Mouse (Mus musculus): ENCODE results near the gene Gm20532.

Gene Gm20532

GRCm38 (mm10) chr2:26627921-26628739 is 41.7 kb downstream of the Gm20532 start, which contains the start of gene Fam69b:
Fam69b (plus strand) TSS chr2:26628457.
- DNase-seq, result peak; percentile 96

- DNase-seq, result peak; percentile 59
Observed at GRCm38 (mm10) chr2:26628792-26629437, 42.5 kb downstream of the Gm20532 start.

DNA sequence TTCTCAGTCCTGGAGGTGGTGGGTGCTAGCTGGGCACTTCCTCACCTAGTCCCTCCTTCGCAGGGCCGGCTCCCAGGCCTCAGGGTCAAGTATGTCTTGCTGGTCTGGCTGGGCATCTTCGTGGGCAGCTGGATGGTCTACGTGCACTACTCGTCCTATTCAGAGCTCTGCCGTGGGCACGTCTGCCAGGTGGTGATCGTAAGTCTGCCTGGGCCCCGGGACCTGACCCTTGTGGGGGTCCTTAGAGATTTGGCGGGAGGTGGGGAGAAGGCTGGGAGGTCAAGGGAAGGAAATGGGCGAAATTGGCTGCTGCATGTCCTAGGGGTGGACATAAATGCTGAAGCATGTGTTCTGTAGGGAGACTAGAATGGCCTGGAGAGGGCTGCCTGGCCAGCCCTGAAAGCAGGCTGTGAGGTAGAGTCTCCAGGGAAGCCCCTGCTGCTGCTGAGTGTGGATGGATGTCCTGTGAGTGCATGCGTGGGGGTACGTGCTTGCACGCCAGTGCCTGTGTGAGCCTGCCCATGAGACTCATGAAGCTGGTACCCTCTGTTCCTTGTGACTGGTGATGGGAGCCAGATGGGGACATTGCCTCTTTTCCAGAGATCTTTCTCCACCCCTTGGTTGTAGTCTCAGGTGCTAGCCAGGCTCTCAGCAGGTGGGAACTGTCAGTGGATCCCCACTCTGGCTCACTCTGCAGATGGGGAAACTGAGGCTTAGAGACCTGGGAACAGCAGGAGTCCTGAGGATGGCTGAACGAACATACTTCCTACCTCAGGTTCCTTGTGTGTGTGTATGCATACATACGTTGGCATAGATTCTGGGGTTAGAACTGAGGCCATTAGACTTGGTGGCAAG is 46.3 kb downstream of the Gm20532 start:
- DNase-seq, result no peak

DNA sequence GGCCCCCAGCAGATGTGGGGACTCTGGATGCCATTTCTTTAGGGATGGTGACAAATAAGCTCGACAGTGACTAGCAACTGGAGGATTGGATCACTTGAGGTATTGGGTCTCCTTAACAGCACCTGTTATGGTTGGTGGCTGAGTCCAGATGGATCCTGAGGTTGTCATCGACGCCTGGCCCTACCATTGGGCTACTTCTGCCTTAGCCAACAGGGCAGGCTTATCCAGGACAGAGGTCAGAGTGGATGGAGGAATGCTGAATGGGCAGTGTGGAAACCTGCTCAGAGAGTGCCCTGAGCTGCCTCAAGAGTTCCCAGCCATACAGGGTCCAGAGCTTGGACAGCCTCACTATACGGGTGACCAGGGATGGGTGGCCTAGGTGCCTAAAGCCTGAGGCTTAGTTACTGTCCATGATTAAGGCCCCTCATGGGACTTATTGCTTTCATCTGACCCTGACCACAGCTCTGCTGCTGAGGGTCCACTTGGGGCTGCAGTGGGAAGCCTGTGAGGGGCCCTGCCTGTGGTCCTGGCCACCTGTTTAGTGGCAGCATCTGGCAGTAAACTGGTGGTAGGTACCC is 47.6 kb downstream of the Gm20532 start:
- DNase-seq, result no peak

DNA sequence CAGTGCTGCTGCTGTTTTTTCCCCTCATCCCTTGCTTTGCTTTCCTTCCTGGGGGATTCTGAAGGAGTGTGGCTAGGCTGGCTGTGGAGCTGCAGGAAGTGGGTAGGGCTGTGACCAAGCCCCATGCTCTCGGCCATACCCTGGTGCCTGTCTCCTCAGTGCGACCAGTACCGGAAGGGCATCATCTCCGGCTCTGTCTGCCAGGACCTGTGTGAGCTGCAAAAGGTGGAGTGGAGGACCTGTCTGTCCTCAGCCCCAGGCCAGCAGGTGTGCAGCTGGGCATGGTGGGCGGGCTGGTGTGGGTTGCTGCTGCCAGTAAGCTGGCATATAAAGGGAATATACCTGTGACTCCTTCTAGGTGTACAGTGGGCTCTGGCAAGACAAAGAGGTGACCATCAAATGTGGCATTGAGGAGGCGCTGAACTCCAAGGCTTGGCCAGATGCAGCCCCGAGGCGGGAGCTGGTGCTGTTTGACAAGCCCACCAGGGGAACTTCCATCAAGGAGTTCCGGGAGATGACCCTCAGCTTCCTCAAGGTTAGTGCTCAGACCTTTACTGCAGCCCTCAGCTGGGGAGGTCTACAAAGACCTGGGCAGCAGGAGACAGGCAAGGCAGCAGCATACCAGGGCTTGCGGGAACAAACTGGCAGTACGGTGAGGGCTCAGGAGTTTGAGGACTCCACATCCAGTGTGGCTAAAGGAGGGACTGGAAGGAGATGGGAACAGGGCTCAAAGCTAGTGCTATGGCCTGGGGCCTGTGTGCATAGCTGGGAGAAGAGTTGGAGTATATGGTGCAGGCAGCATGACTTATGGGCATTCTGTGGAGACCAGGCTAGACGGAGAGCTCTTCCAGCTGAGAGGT is 48.4 kb downstream of the Gm20532 start:
- peak; percentile 17 for DNase-seq

DNA sequence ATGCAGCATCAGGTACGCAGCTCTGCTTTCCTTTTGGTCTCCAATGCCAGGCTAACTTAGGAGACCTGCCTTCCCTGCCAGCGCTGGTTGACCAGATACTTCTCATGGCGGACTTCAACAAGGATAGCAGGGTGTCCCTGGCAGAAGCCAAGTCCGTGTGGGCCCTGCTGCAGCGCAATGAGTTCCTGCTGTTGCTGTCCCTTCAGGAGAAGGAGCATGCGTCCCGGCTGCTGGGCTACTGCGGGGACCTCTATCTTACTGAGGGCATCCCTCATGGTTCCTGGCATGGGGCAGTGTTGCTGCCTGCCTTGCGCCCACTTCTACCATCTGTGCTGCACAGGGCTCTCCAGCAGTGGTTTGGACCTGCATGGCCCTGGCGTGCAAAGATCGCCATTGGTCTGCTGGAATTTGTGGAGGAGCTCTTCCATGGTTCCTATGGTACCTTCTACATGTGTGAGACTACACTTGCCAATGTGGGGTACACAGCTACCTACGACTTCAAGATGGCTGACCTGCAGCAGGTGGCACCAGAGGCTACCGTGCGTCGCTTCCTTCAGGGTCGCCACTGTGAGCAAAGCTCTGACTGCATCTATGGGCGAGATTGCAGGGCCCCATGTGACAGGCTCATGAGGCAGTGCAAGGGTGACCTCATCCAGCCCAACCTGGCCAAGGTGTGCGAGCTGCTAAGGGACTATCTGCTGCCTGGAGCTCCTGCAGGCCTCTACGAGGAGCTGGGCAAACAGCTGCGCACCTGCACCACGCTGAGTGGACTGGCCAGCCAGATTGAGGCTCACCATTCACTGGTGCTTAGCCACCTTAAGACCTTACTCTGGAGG is 49.3 kb downstream of the Gm20532 start:
- DNase-seq, result peak; percentile 17

DNA sequence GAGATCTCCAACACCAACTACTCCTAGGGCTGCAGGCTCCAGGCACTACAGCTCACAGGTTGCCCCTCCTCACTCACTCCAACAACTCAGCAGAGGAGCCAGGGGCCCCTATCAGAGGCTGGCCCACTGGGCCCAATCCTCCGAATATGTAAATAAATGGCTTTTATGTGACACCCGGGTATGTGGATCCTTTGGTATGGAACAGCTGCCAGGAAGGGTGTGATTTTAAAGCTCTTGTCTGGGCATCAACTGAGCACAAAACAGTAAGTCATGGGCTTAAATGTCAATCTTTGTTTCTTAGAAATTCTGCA is 49.8 kb downstream of the Gm20532 start:
- no peak for DNase-seq

GRCm38 (mm10) chr2:26637316-26637932 is 51.0 kb downstream of the Gm20532 start:
- DNase-seq, result no peak

- DNase-seq, result no peak
Observed at GRCm38 (mm10) chr2:26638039-26638438, 51.6 kb downstream of the Gm20532 start.

- no peak for DNase-seq
Observed at GRCm38 (mm10) chr2:26638572-26638971, 52.1 kb downstream of the Gm20532 start.

GRCm38 (mm10) chr2:26639083-26639482 is 52.6 kb downstream of the Gm20532 start:
- DNase-seq, result peak; percentile 54

DNA sequence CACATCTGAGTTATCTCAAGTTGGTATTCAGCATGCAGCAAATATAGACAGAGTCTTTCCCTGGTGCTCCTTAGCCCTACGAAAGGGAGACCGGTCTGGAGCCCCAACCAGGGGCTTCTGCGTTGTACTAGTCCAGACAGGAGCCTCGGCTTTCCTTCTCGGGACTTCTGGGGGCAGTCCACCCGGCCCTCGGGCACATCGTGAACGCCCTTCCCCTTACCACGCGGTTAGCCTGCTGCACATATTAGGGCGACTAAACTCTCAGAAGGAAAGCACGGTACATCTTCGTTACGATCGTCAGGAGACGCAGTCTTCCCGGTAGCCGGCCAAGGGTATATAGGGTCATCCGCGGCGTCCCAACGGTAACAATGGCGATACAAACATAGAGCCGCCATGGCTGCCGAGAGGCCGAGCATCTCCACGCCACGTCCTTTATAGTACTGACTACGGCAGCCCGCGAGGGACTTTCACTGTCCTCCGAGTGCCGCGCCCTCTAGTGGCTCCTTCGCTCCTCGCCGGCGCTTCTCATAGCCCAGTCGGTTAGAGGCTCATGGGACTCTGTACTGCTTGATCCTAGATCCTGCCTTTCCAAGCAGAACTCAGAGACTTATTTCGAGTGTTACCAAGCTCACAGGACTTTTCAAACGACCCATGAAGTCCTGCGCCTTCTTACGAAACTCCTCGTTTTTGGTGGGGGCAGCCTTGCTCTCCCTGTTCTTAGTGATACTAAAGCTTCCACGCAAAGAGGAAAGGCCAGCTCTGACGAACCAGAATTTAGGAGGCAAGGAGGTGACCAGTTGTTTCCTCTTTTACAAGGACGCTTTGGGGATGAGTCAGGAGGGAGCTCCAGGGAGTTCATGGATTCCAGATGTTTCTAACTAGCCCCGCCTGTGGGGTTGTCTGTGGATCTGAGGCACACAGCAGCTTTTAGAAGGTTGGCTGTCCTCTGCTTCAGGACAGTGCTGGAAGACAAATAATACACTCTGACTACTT is 53.7 kb downstream of the Gm20532 start:
- DNase-seq, result peak; percentile 98

- DNase-seq, result no peak
Observed at GRCm38 (mm10) chr2:26641006-26641647, 54.7 kb downstream of the Gm20532 start.

DNA sequence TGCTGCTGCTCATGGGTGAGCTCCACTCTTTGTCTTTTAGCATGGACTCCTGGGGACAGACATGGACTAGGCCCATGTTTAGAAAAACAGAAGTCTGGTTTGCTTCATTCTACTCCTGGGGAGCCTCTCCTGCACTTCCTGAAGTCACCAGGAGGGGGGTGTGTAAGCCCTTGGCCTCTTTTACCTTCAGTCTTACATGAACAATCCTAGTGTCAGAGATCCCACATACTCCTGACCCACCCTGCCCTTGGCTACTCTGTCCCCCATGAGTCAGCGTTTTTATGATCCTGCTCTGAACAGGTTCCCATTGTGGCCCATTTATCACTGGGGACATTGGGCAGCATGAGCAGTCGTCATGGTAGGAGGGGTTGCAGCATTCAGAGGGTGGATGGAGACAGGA is 57.5 kb downstream of the Gm20532 start:
- DNase-seq, result peak; percentile 58

GRCm38 (mm10) chr2:26646643-26647293 is 60.3 kb downstream of the Gm20532 start:
- peak; percentile 90 for DNase-seq

DNA sequence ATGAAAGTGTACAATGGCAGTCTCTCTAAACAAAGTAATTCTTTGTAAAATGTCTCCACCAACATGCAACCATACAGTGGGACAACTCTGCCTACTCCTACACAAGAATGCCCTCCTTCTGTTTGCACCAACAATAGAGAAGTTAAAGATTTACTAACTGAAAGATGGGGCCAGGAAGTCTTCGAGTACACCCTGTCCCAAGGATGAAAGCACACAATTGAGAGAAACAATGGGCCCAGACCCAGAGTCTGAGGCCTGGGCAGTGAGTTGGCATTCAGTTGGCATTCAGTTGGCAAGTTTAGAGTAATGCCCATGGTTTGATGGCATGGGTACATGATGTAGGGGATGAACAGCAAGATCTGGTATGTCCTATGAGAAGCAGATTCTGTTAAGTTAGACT is 68.2 kb downstream of the Gm20532 start:
- DNase-seq, result no peak

DNA sequence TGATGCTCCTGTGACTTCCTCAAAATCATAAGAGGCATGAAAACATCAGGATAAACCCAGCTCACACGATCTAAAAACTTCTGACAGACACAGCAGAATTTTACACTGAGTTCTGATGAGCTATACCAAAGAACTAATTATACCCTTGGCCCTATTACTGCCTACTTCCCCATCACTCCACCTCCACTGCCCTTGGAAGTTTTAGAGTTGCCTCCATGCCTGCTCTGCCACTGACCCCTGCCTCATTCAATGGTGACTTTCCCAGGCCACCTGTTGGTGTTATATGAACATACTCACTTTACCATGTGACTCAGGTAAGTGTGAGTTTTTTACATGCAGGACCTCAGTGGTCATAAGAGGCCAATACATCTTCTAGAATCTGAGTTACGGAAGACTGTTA is 71.0 kb downstream of the Gm20532 start:
- no peak for DNase-seq

GRCm38 (mm10) chr2:26661143-26661752 is 74.8 kb downstream of the Gm20532 start:
- peak; percentile 56 for DNase-seq
